Mouse (Mus musculus) CH12.LX (cell line): ENCODE data around the gene Ercc4. TPM values are rescaled to one million over a fixed set of nuclear protein-coding genes. Genes with fewer than 3 reads are reported as not detected.

Experiments
- DNase-seq: peaks from one replicate; pipeline ENCODE4 v3.0.0-alpha.2; 2013; ENCODE audit errors: extremely low read depth
- H3K27ac ChIP-seq: 2 replicates; pipeline ENCODE4 v1.5.1; 2012; ENCODE audit warnings: low read depth, mild to moderate bottlenecking, control low read depth, moderate library complexity; ENCODE audit not compliant: insufficient read depth
- H3K27me3 ChIP-seq: replicated peaks from 2 replicates; pipeline ENCODE3; 2012; ENCODE audit warnings: inconsistent platforms
- H3K36me3 ChIP-seq, 2 experiments: replicated peaks in 1 of 2; 2 replicates each; pipeline versions ENCODE3 to v1.6.1; 2012; ENCODE audit warnings: inconsistent platforms in 1 of 2, low read length in 1 of 2, mild to moderate bottlenecking in 1 of 2, mixed read lengths in 1 of 2, moderate library complexity in 1 of 2; ENCODE audit not compliant: control insufficient read depth in 1 of 2, insufficient read depth in 1 of 2
- H3K4me1 ChIP-seq, 2 experiments: 2 replicates each; pipeline ENCODE4 v1.6.1; 2012; ENCODE audit warnings: inconsistent platforms in 1 of 2, moderate library complexity in 1 of 2; ENCODE audit not compliant: insufficient read depth in 2 of 2, control insufficient read depth in 1 of 2
- H3K4me2 ChIP-seq: 2 replicates; pipeline ENCODE4 v1.6.1; 2012; ENCODE audit warnings: low read depth, mild to moderate bottlenecking, control low read depth; ENCODE audit not compliant: poor library complexity, insufficient read depth, severe bottlenecking
- H3K4me3 ChIP-seq, 3 experiments: fragments of 150-350 bp in 1 of 3; sonication (generic) in 1 of 3; replicated peaks in 1 of 3; 2 replicates each; pipeline versions ENCODE3 to v1.5.1; 2011 to 2012; ENCODE audit warnings: low read depth in 2 of 3, low read length in 2 of 3, mild to moderate bottlenecking in 2 of 3, moderate library complexity in 2 of 3, control low read depth in 1 of 3, improper control_type of control experiment in 1 of 3, inconsistent platforms in 1 of 3, mixed read lengths in 1 of 3; ENCODE audit not compliant: poor library complexity in 1 of 3
- H3K79me2 ChIP-seq: replicated peaks from 2 replicates; pipeline ENCODE4 v1.6.1; 2012; ENCODE audit warnings: mild to moderate bottlenecking, moderate library complexity; ENCODE audit not compliant: control insufficient read depth, poor library complexity, insufficient read depth, severe bottlenecking; ENCODE audit errors: extremely low read depth
- H3K9ac ChIP-seq: 2 replicates; pipeline ENCODE4 v1.6.1; 2012; ENCODE audit warnings: low read depth, mild to moderate bottlenecking, control low read depth, moderate library complexity; ENCODE audit not compliant: insufficient read depth
- H3K9me3 ChIP-seq: replicated peaks from 2 replicates; pipeline ENCODE3; 2012; ENCODE audit warnings: low read length, inconsistent platforms, mixed read lengths
- BHLHE40 ChIP-seq: IDR thresholded peaks from 2 replicates; pipeline ENCODE4 v1.6.1; 2011; ENCODE audit warnings: mild to moderate bottlenecking, low read depth, low read length, improper control_type of control experiment
- CHD1 ChIP-seq: IDR thresholded peaks from 2 replicates; pipeline ENCODE4 v1.6.1; 2012; ENCODE audit warnings: low read depth, low read length, improper control_type of control experiment, inconsistent platforms
- CHD2 ChIP-seq: IDR thresholded peaks from 2 replicates; pipeline ENCODE4 v1.6.1; 2011; ENCODE audit warnings: low read length, improper control_type of control experiment
- CTCF ChIP-seq, 2 experiments: IDR thresholded peaks in 1 of 2; conservative IDR thresholded peaks in 1 of 2; 2 replicates each; pipeline ENCODE4 v1.5.1; 2011 to 2012; ENCODE audit warnings: low read depth in 2 of 2, low read length in 2 of 2, improper control_type of control experiment in 1 of 2, inconsistent platforms in 1 of 2, mild to moderate bottlenecking in 1 of 2, moderate library complexity in 1 of 2
- E2F4 ChIP-seq: IDR thresholded peaks from 2 replicates; pipeline ENCODE4 v1.6.1; 2011; ENCODE audit warnings: low read depth, low read length, improper control_type of control experiment; ENCODE audit not compliant: insufficient replicate concordance
- ELF1 ChIP-seq: IDR thresholded peaks from 2 replicates; pipeline ENCODE4 v1.6.1; 2014; ENCODE audit warnings: low read depth, mild to moderate bottlenecking, inconsistent platforms, low read length, improper control_type of control experiment
- EP300 ChIP-seq: IDR thresholded peaks from 2 replicates; pipeline ENCODE4 v1.6.1; 2011; ENCODE audit warnings: low read length, improper control_type of control experiment
- ETS1 ChIP-seq: conservative IDR thresholded peaks from 2 replicates; pipeline ENCODE4 v1.6.1; 2012; ENCODE audit warnings: low read depth, mild to moderate bottlenecking, inconsistent platforms, low read length, improper control_type of control experiment, moderate library complexity
- GABPA ChIP-seq: IDR thresholded peaks from 2 replicates; pipeline ENCODE4 v1.6.1; 2012; ENCODE audit warnings: low read depth, low read length, improper control_type of control experiment, inconsistent platforms; ENCODE audit not compliant: insufficient replicate concordance
- HCFC1 ChIP-seq: IDR thresholded peaks from 2 replicates; pipeline ENCODE4 v1.6.1; 2012; ENCODE audit warnings: low read depth, mild to moderate bottlenecking, inconsistent platforms, low read length, improper control_type of control experiment
- IRF4 ChIP-seq: IDR thresholded peaks from 2 replicates; pipeline ENCODE4 v1.6.1; 2014; ENCODE audit warnings: low read depth, mild to moderate bottlenecking, inconsistent platforms, low read length, improper control_type of control experiment
- JUN ChIP-seq: IDR thresholded peaks from 2 replicates; pipeline ENCODE4 v1.6.1; 2011; ENCODE audit warnings: low read depth, mild to moderate bottlenecking, low read length, improper control_type of control experiment, moderate library complexity; ENCODE audit not compliant: insufficient read depth
- JUND ChIP-seq: conservative IDR thresholded peaks from 2 replicates; pipeline ENCODE4 v1.6.1; 2011; ENCODE audit warnings: low read depth, low read length, improper control_type of control experiment
- KAT2A ChIP-seq: IDR thresholded peaks from 2 replicates; pipeline ENCODE4 v1.6.1; 2012; ENCODE audit warnings: low read length, improper control_type of control experiment, inconsistent platforms; ENCODE audit not compliant: insufficient replicate concordance
- MAX ChIP-seq: IDR thresholded peaks from 2 replicates; pipeline ENCODE4 v1.6.1; 2011; ENCODE audit warnings: low read length, improper control_type of control experiment
- MAZ ChIP-seq: IDR thresholded peaks from 2 replicates; pipeline ENCODE4 v1.6.1; 2012; ENCODE audit warnings: low read depth, mild to moderate bottlenecking, inconsistent platforms, low read length, improper control_type of control experiment, moderate library complexity
- MEF2A ChIP-seq: IDR thresholded peaks from 2 replicates; pipeline ENCODE4 v1.6.1; 2014; ENCODE audit warnings: low read depth, mild to moderate bottlenecking, inconsistent platforms, low read length, improper control_type of control experiment, borderline replicate concordance
- MXI1 ChIP-seq: IDR thresholded peaks from 2 replicates; pipeline ENCODE4 v1.6.1; 2011; ENCODE audit warnings: mild to moderate bottlenecking, low read depth, low read length, improper control_type of control experiment
- MYC ChIP-seq: IDR thresholded peaks from 2 replicates; pipeline ENCODE4 v1.6.1; 2011; ENCODE audit warnings: low read depth, mild to moderate bottlenecking, improper control_type of control experiment, low read length
- NELFE ChIP-seq: IDR thresholded peaks from 2 replicates; pipeline ENCODE4 v1.6.1; 2011; ENCODE audit warnings: low read depth, low read length, improper control_type of control experiment
- NRF1 ChIP-seq: IDR thresholded peaks from 2 replicates; pipeline ENCODE4 v1.6.1; 2014; ENCODE audit warnings: low read depth, mild to moderate bottlenecking, inconsistent platforms, low read length, improper control_type of control experiment, moderate library complexity
- PAX5 ChIP-seq: IDR thresholded peaks from 2 replicates; pipeline ENCODE4 v1.6.1; 2012; ENCODE audit warnings: low read length, inconsistent platforms, mixed read lengths
- POLR2A ChIP-seq: IDR thresholded peaks from 2 replicates; pipeline ENCODE4 v1.6.1; 2011; ENCODE audit warnings: low read depth, mild to moderate bottlenecking, improper control_type of control experiment, low read length
- POLR2AphosphoS2 ChIP-seq: IDR thresholded peaks from 2 replicates; pipeline ENCODE4 v1.6.1; 2011; ENCODE audit warnings: low read depth, low read length, improper control_type of control experiment
- RAD21 ChIP-seq: IDR thresholded peaks from 2 replicates; pipeline ENCODE4 v1.6.1; 2011; ENCODE audit warnings: low read depth, mild to moderate bottlenecking, low read length, improper control_type of control experiment, moderate library complexity
- RCOR1 ChIP-seq: conservative IDR thresholded peaks from 2 replicates; pipeline ENCODE4 v1.6.1; 2012; ENCODE audit warnings: low read depth, mild to moderate bottlenecking, inconsistent platforms, low read length, improper control_type of control experiment
- SIN3A ChIP-seq: IDR thresholded peaks from 2 replicates; pipeline ENCODE4 v1.6.1; 2012; ENCODE audit warnings: low read length, improper control_type of control experiment, inconsistent platforms
- SMC3 ChIP-seq: IDR thresholded peaks from 2 replicates; pipeline ENCODE4 v1.6.1; 2011; ENCODE audit warnings: low read depth, low read length, improper control_type of control experiment
- TBP ChIP-seq: conservative IDR thresholded peaks from 2 replicates; pipeline ENCODE4 v1.6.1; 2011; ENCODE audit warnings: low read depth, low read length, improper control_type of control experiment
- TCF12 ChIP-seq: IDR thresholded peaks from 2 replicates; pipeline ENCODE4 v1.6.1; 2014; ENCODE audit warnings: low read depth, mild to moderate bottlenecking, inconsistent platforms, low read length, improper control_type of control experiment
- UBTF ChIP-seq: IDR thresholded peaks from 2 replicates; pipeline ENCODE4 v1.6.1; 2012; ENCODE audit warnings: low read depth, mild to moderate bottlenecking, inconsistent platforms, low read length, improper control_type of control experiment, moderate library complexity
- USF1 ChIP-seq: IDR thresholded peaks from 2 replicates; pipeline ENCODE4 v1.6.1; 2014; ENCODE audit warnings: low read depth, mild to moderate bottlenecking, inconsistent platforms, low read length, improper control_type of control experiment
- USF2 ChIP-seq: conservative IDR thresholded peaks from 2 replicates; pipeline ENCODE4 v1.6.1; 2011; ENCODE audit warnings: low read depth, low read length, improper control_type of control experiment
- ZC3H11A ChIP-seq: IDR thresholded peaks from 2 replicates; pipeline ENCODE4 v1.6.1; 2012; ENCODE audit warnings: low read depth, mild to moderate bottlenecking, inconsistent platforms, low read length, improper control_type of control experiment
- ZKSCAN1 ChIP-seq: IDR thresholded peaks from 2 replicates; pipeline ENCODE4 v1.6.1; 2012; ENCODE audit warnings: low read depth, inconsistent platforms, low read length, improper control_type of control experiment, borderline replicate concordance
- ZMIZ1 ChIP-seq: IDR thresholded peaks from 2 replicates; pipeline ENCODE4 v1.6.1; 2012; ENCODE audit warnings: low read depth, mild to moderate bottlenecking, inconsistent platforms, low read length, improper control_type of control experiment
- ZNF384 ChIP-seq: IDR thresholded peaks from 2 replicates; pipeline ENCODE4 v1.6.1; 2012; ENCODE audit warnings: low read depth, low read length, improper control_type of control experiment, inconsistent platforms
- dilution Hi-C: fragments of 300-500 bp; cut with MboI; formaldehyde crosslinking; loops from 2 replicates; pipeline ENCODE4 v1.14.3; 2020; ENCODE audit warnings: low sequenced_read_pairs; ENCODE audit not compliant: extremely low pct_unique_long_range_greater_than_20kb, extremely low pct_ligation_motif_present
- in situ Hi-C: fragments of 300-500 bp; cut with MboI; formaldehyde crosslinking; loops from 3 replicates; pipeline ENCODE4 v1.14.3; 2019; ENCODE audit warnings: low sequenced_read_pairs, low pct_ligation_motif_present, low pct_unique_long_range_greater_than_20kb, mixed read lengths
- polyA plus RNA-seq: library from polyadenylated mRNA; unstranded; fragments of >175 nt; gene quantifications from 2 replicates; pipeline ENCODE4 v1.2.1, GENCODE M21; 2012; ENCODE audit warnings: low read depth; ENCODE audit not compliant: insufficient read length
- total RNA-seq, 2 experiments: library from RNA; depleted of rRNA; stranded (reverse); fragments of 300-350 nt in 1 of 2; fragments of >200 nt in 1 of 2; gene quantifications; 2 replicates each; pipeline ENCODE4 v1.2.3; 2012 to 2014

The Ercc4 gene
- total RNA-seq (2012; rRNA removed) (16.6 and 18.3 TPM in 2 replicates), total RNA-seq (2014; rRNA removed) (9.6 and 10.1 TPM in 2 replicates), polyA plus RNA-seq (23.0 and 23.3 TPM in 2 replicates)

- peaks cover 4% of the 10 kb centered on the region for H3K79me2 ChIP-seq
- dilution Hi-C loops = no loop called here
- H3K9ac ChIP-seq = peak within 1 kb of the TSS; percentile 87
- H3K4me3 ChIP-seq = peak within 1 kb of the TSS; percentile 70 to 99 (median 94)
- DNase-seq = peak; percentile 98
- H3K27ac ChIP-seq = peak within 1 kb of the TSS; percentile 57
- peaks cover 21 to 29% of the 10 kb centered on the region in 2 experiments for H3K36me3 ChIP-seq
- H3K4me2 ChIP-seq = peak within 1 kb of the TSS; percentile 97
- peaks cover 4% of the 10 kb centered on the region for H3K9me3 ChIP-seq
- in situ Hi-C loops = no loop called here
- H3K27me3 ChIP-seq = no peaks in the 10 kb centered on the region
- peaks cover 9 to 36% of the 10 kb centered on the region in 2 experiments for H3K4me1 ChIP-seq
- TF ChIP-seq NELFE = peak; percentile 88
- TF ChIP-seq JUND = peak; percentile 19; the same call in 1 of the 2 replicates
- peak; percentile 55 for TF ChIP-seq SMC3
- peak; percentile 93 for TF ChIP-seq POLR2A
- TF ChIP-seq CTCF (conservative IDR thresholded peaks at IDR 0.05 in 1 of 2, IDR thresholded peaks at IDR 0.05 in 1 of 2; ENCODE audit: low read depth in 2 of 2, low read length in 2 of 2) = peak; percentile 46 to 84
- TF ChIP-seq MXI1 = no peak; the same call in 1 of the 2 replicates
- peak; percentile 91 for TF ChIP-seq NRF1
- TF ChIP-seq TCF12 = peak; percentile 81; the same call in 1 of the 2 replicates
- no peak for TF ChIP-seq BHLHE40
- peak; percentile 74; the same call in 1 of the 2 replicates for TF ChIP-seq MAX
- TF ChIP-seq HCFC1 = peak; percentile 57
- TF ChIP-seq GABPA = no peak
- no peak for TF ChIP-seq UBTF
- 0 out of 2 replicates have a peak, but pooled peaks have one; percentile 54 for TF ChIP-seq KAT2A
- peak; percentile 74; the same call in 1 of the 2 replicates for TF ChIP-seq TBP
- no peak for TF ChIP-seq RCOR1
- TF ChIP-seq JUN = no peak
- TF ChIP-seq ETS1 = 0 out of 2 replicates have a peak, but pooled peaks have one; percentile 5
- peak; percentile 81 for TF ChIP-seq RAD21
- TF ChIP-seq MAZ = no peak
- TF ChIP-seq ZKSCAN1 = no peak
- no peak for TF ChIP-seq USF2
- TF ChIP-seq E2F4 = peak; percentile 61; the same call in 1 of the 2 replicates
- TF ChIP-seq EP300 = no peak
- TF ChIP-seq ELF1 = peak; percentile 94
- TF ChIP-seq POLR2AphosphoS2 = peak; percentile 55; the same call in 1 of the 2 replicates
- no peak for TF ChIP-seq IRF4
- peak; percentile 69; the same call in 1 of the 2 replicates for TF ChIP-seq SIN3A
- TF ChIP-seq ZNF384 = peak; percentile 83
- TF ChIP-seq USF1 = no peak
- TF ChIP-seq PAX5 = no peak
- TF ChIP-seq ZMIZ1 = peak; percentile 79; the same call in 1 of the 2 replicates
- no peak for TF ChIP-seq MEF2A
- no peak for TF ChIP-seq ZC3H11A
- no peak for TF ChIP-seq CHD2
- TF ChIP-seq CHD1 = no peak
- TF ChIP-seq MYC = peak; percentile 76
These were observed at the start of gene Ercc4 for GRCm38 (mm10) chr16:13109156-13109989. TSS of gene Ercc4 (plus strand) at chr16:13109684.
